Mouse (Mus musculus) lung, postnatal 0 days (tissue): Measurements from ENCODE around the gene Rnps1. TPM values are rescaled to one million over a fixed set of nuclear protein-coding genes. Genes with fewer than 3 reads are reported as not detected.

Source experiments
- ATAC-seq: fragments of 200-750 bp; cut with Nextera tagmentation; 2 replicates; pipeline ENCODE4 v1.8.0; 2017; ENCODE audit warnings: moderate library complexity
- DNase-seq: peaks from one replicate; pipeline ENCODE4 v3.0.0-alpha.2; 2016; ENCODE audit warnings: low spot score
- H3K27ac ChIP-seq: fragments of 300-500 bp; sonication (generic); 2 replicates; pipeline ENCODE4 v1.5.1; 2014; ENCODE audit warnings: antibody characterized with exemption, mild to moderate bottlenecking, low read length, mixed read lengths
- H3K27me3 ChIP-seq: fragments of 300-500 bp; sonication (generic); replicated peaks from 2 replicates; pipeline ENCODE4 v1.6.1; 2014; ENCODE audit warnings: low read length, mixed read lengths; ENCODE audit not compliant: insufficient read depth
- H3K36me3 ChIP-seq: fragments of 300-500 bp; sonication (generic); 2 replicates; pipeline ENCODE4 v1.6.1; 2014; ENCODE audit warnings: low read length, mixed read lengths; ENCODE audit not compliant: insufficient read depth
- H3K4me1 ChIP-seq: fragments of 300-500 bp; sonication (generic); 2 replicates; pipeline ENCODE4 v1.6.1; 2014; ENCODE audit warnings: antibody characterized with exemption, low read depth, low read length, mixed read lengths; ENCODE audit not compliant: insufficient read depth
- H3K4me2 ChIP-seq: fragments of 300-500 bp; sonication (generic); replicated peaks from 2 replicates; pipeline ENCODE4 v1.6.1; 2014; ENCODE audit warnings: low read depth, mild to moderate bottlenecking, low read length, moderate library complexity, mixed read lengths
- H3K4me3 ChIP-seq: fragments of 300-500 bp; sonication (generic); 2 replicates; pipeline ENCODE4 v1.5.1; 2014; ENCODE audit warnings: low read depth, low read length
- H3K9ac ChIP-seq: fragments of 300-500 bp; sonication (generic); replicated peaks from 2 replicates; pipeline ENCODE4 v1.6.1; 2014; ENCODE audit warnings: low read depth, mild to moderate bottlenecking
- H3K9me3 ChIP-seq: fragments of 300-500 bp; sonication (generic); 2 replicates; pipeline ENCODE4 v1.6.1; 2016; ENCODE audit warnings: low read length, mixed read lengths
- CTCF ChIP-seq: IDR thresholded peaks from 2 replicates; pipeline ENCODE4 v1.5.1; 2016; ENCODE audit warnings: antibody characterized with exemption, mild to moderate bottlenecking
- EP300 ChIP-seq: IDR thresholded peaks from 2 replicates; pipeline ENCODE4 v1.6.1; 2016; ENCODE audit warnings: antibody characterized with exemption, mild to moderate bottlenecking, control low read depth
- WGBS: fragments of 180-500 bp; shearing (Covaris S2); extraction: QIAGEN DNeasy Blood & Tissue Kit; methylation state at CpG from one replicate; pipeline ENCODE4 v1.1.7; 2014; 5-methylcytosine and 5-hydroxymethylcytosine counted together
- polyA plus RNA-seq: library from polyadenylated mRNA; unstranded; fragments of >200 nt; fragmentation: Nextera tagmentation; extraction: Ambion mirVana; gene quantifications from 2 replicates; pipeline ENCODE4 v1.2.1, GENCODE M21; 2015

The Rnps1 gene
- polyA plus RNA-seq, 1 experiment from 2014 or later = 109 TPM

DNA sequence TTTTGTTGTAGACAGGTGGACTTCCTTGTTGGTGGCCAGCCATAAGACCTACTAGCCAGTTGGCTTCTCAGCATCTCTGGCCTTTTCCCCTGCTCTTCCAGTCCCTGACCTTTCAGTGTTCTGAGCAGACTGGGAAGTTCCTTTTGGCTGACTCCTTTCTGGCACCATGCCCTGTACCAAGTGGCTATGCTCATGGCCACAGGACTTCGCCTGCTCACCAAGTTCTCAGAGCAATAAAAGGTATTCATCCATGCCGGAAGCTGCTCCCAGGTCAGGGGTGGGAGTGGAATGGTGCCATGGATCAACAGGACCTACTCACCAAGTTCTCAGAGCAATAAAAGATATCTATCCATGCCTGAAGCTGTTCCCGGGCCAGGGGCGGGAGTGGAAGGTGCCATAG, 58.1 kb downstream of the Rnps1 start:
- Histone ChIP-seq H3K27me3 (no peaks in the 10 kb centered on the region), H3K4me1 (peaks cover 20% of the 10 kb centered on the region; the same call in 1 of the 2 replicates), H3K9me3 (no peaks in the 10 kb centered on the region), H3K4me2 (no peak overlapping the region), H3K36me3 (peaks cover 17% of the 10 kb centered on the region; the same call in 1 of the 2 replicates), H3K4me3 (no peak overlapping the region), H3K27ac (no peak overlapping the region), H3K9ac (no peak overlapping the region)
- ATAC-seq (no peak), DNase-seq (peak; percentile 67)
- TF ChIP-seq EP300 (no peak), CTCF (no peak)
- 56% methylated on average over 4 of the region's 4 CpGs for WGBS

DNA sequence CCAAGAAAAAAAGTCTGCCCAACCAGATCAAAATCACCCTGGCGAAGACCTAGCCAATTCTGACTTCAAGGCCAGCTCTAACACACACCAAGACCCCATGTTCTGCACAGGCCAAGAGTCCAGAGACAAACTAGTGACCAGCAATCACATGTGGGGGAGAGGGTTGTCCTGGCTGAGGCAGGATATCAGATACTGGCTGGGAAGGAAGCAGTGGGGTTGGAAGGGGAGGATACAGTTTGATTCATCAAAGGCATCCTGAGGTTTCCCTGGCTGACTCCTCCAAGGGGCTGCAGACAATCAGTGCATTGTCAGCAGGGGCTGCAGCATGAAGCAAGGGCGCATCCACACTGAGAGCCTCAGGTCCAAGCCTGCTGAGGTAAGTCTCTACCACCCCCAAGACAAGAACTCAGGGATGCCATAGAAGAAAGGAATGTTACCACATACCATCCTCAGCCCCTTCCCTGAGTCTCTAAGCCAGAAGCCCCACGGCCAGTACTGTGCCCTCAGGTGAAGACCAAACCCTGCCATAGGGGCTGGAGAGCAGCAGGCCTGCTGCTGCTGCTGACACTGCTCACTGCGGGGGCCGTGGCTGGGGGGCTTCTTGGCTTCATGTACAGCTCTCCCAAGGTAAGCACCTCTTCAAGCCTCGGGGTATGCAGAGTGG, 59.4 kb downstream of the Rnps1 start, which contains the start of gene Bricd5:
Gene Bricd5, plus strand, starts transcription at position 273 of the 664 bp plus-strand sequence.
- ATAC-seq (no peak), DNase-seq (no peak)
- Histone ChIP-seq H3K4me1 (peaks cover 28% of the 10 kb centered on the region; the same call in 1 of the 2 replicates), H3K36me3 (peaks cover 17% of the 10 kb centered on the region; the same call in 1 of the 2 replicates), H3K4me3 (no peak within 1 kb of the TSS), H3K9me3 (no peaks in the 10 kb centered on the region), H3K27me3 (no peaks in the 10 kb centered on the region), H3K9ac (no peak within 1 kb of the TSS), H3K4me2 (no peak within 1 kb of the TSS), H3K27ac (no peak within 1 kb of the TSS)
- TF ChIP-seq CTCF (no peak), EP300 (no peak)
- WGBS = 73% methylated on average over 6 of the region's 6 CpGs

DNA sequence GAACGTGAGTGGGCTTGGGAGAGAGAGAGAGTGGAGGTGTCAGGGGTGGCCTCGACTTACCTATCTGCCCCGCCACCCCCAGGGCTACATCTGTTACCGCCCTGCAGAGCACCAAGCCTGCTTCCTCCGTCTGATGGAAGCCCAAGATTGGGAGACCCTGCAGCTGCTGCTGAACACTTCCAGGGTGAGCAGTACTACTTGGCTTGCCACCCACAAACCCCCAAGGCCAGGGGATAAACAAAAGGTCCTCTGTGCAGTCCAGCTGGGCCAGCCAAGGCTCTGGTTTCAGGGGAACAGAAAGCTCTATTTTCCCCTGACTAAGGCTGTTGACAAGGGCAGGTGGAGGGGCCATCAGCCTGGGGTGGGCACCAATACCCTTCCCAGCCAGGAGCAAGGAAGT, 60.2 kb downstream of the Rnps1 start:
- TF ChIP-seq EP300 (no peak), CTCF (no peak)
- DNase-seq (no peak), ATAC-seq (no peak)
- Histone ChIP-seq H3K4me2 (no peak overlapping the region), H3K4me3 (no peak overlapping the region), H3K4me1 (peaks cover 28% of the 10 kb centered on the region; the same call in 1 of the 2 replicates), H3K9ac (no peak overlapping the region), H3K9me3 (no peaks in the 10 kb centered on the region), H3K27me3 (no peaks in the 10 kb centered on the region), H3K27ac (no peak overlapping the region), H3K36me3 (peaks cover 17% of the 10 kb centered on the region; the same call in 1 of the 2 replicates)
- 83% methylated on average over 5 of the region's 5 CpGs for WGBS

Other genes starting within 250 kb of the Rnps1 start
- gene Atp6v0c, start 244.9 kb upstream of the Rnps1 start, polyA plus RNA-seq = 566 and 620 TPM in 2 replicates
- 1.8 and 1.9 TPM in 2 replicates for gene Tbc1d24, start 209.0 kb upstream of the Rnps1 start, polyA plus RNA-seq
- gene Ntn3, start 205.0 kb upstream of the Rnps1 start, polyA plus RNA-seq = 2.3 and 2.5 TPM in 2 replicates
- 5.3 and 6.3 TPM in 2 replicates for gene Tedc2, start 193.7 kb upstream of the Rnps1 start, polyA plus RNA-seq
- gene Ccnf, start 163.1 kb upstream of the Rnps1 start, polyA plus RNA-seq = 2.8 and 4.5 TPM in 2 replicates
- 1.5 and 1.7 TPM in 2 replicates for gene Abca17, start 63.5 kb upstream of the Rnps1 start, polyA plus RNA-seq
- 66.4 and 71.5 TPM in 2 replicates for gene Abca3, start 62.6 kb upstream of the Rnps1 start, polyA plus RNA-seq
- gene Eci1, start 12.1 kb downstream of the Rnps1 start, polyA plus RNA-seq = 81.7 and 92.6 TPM in 2 replicates
- 1.1 and 1.4 TPM in 2 replicates for gene Dnase1l2, start 28.5 kb downstream of the Rnps1 start, polyA plus RNA-seq
- 15.7 and 17.5 TPM in 2 replicates for gene E4f1, start 55.7 kb downstream of the Rnps1 start, polyA plus RNA-seq
- gene Pgp, start 55.8 kb downstream of the Rnps1 start, polyA plus RNA-seq = 40.4 and 42.5 TPM in 2 replicates
- not detected in 2 replicates for gene Bricd5, start 59.3 kb downstream of the Rnps1 start, polyA plus RNA-seq
- gene Mlst8, start 64.5 kb downstream of the Rnps1 start, polyA plus RNA-seq = 13.0 and 14.4 TPM in 2 replicates
- gene Caskin1, start 74.0 kb downstream of the Rnps1 start, polyA plus RNA-seq = 0.15 and 0.33 TPM in 2 replicates
- 65.3 and 66.8 TPM in 2 replicates for gene Traf7, start 113.4 kb downstream of the Rnps1 start, polyA plus RNA-seq
- 1.2 and 1.3 TPM in 2 replicates for gene Rab26, start 119.6 kb downstream of the Rnps1 start, polyA plus RNA-seq
- 26.3 and 27.4 TPM in 2 replicates for gene Pkd1, start 135.3 kb downstream of the Rnps1 start, polyA plus RNA-seq
- gene Tsc2, start 218.1 kb downstream of the Rnps1 start, polyA plus RNA-seq = 31.7 and 32.8 TPM in 2 replicates
- 13.6 and 13.8 TPM in 2 replicates for gene Nthl1, start 218.1 kb downstream of the Rnps1 start, polyA plus RNA-seq
- 316 and 341 TPM in 2 replicates for gene Slc9a3r2, start 235.8 kb downstream of the Rnps1 start, polyA plus RNA-seq
- gene Npw, start 243.9 kb downstream of the Rnps1 start, polyA plus RNA-seq = 8.6 and 10.3 TPM in 2 replicates